Mouse (Mus musculus): Measurements from ENCODE around the gene 4931428F04Rik. TPM values are rescaled to one million over a fixed set of nuclear protein-coding genes. Genes with fewer than 3 reads are reported as not detected.

Gene 4931428F04Rik
- polyA plus RNA-seq, 2 experiments, result 9.9 to 30.1 TPM

DNA sequence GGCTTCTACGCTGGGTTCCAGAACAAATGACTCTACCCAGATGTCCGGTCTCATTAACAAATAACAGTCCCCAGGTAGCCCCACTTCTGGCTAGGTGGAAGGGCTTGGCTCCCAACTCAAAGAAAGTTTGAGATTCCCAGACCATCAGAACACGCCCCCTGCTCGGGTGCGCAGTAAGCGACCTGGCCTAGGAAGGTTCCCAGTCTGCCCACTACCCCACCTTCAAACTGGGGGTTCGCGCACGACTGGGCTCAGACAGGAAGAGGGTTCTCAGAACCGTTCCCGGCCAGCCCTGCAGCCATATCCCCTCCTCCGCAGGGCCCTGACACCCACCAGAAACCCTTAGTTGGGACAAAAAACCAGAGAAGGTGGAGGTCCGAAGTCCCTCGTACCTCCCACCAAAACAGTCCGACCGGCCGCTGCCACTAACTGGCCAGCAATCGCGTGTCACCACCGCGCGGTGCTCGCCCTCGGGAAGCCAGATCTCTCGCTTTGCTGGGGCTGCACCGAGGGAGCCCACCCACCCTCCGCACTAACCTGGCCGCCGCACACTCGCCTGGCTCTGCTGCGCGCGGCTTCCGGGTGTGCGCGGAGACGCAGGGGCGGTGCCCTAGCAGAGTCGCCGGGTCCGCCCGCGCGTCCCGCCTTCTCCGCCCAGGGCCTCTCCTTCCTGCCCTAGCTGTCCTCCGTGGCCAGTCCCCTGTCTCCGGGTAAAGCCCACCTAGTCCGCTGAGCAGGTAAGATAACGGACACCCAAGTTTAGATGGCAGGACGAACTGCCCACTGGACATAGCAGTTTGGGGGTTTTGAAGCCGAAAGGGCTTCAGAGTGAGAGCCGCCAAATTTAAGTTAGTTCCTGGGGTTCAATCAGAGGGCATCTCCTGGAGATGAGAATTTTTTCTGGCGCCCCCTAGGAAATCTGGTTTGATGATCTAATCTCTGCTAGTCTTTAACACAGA lies 25.4 kb downstream of the 4931428F04Rik start, which contains the start of the genes Tradd and Fbxl8:
Gene Tradd, minus strand, starts transcription at position 586 of the 959 bp plus-strand sequence.
Gene Fbxl8, plus strand, starts transcription at position 625 of the 959 bp plus-strand sequence.
- H3K4me2 ChIP-seq (replicated peaks; ENCODE audit: low read depth, low read length, severe bottlenecking), result peak within 1 kb of the TSS; percentile 74
- peak within 1 kb of the TSS; percentile 66 for H3K4me3 ChIP-seq (replicated peaks; ENCODE audit: low read length)
- TF ChIP-seq POLR2A (IDR thresholded peaks at IDR 0.05; ENCODE audit: borderline replicate concordance, extremely low read depth, insufficient read depth, insufficient read length), result no peak
- ATAC-seq (ENCODE audit: low FRiP score, low read depth) (peak; percentile 48), DNase-seq (ENCODE audit: low spot score) (peak; percentile 65)
- H3K36me3 ChIP-seq (ENCODE audit: control insufficient read depth, insufficient read depth, low read length), result no peaks in the 10 kb centered on the region
- no peaks in the 10 kb centered on the region; the same call in 1 of the 2 replicates for H3K9me3 ChIP-seq (ENCODE audit: control insufficient read depth, low read length)
- no peak within 1 kb of the TSS for H3K27ac ChIP-seq (replicated peaks; ENCODE audit: low read depth, low read length)
- peaks cover 24% of the 10 kb centered on the region for H3K4me1 ChIP-seq (ENCODE audit: control insufficient read depth, insufficient read depth, low read length)
- WGBS, result 3% methylated on average over 53 of the region's 54 CpGs
- peak within 1 kb of the TSS; percentile 59 for H3K9ac ChIP-seq (ENCODE audit: low read depth, low read length, severe bottlenecking)
- peaks cover 68% of the 10 kb centered on the region for H3K27me3 ChIP-seq (ENCODE audit: control insufficient read depth, insufficient read depth, low read length)

DNA sequence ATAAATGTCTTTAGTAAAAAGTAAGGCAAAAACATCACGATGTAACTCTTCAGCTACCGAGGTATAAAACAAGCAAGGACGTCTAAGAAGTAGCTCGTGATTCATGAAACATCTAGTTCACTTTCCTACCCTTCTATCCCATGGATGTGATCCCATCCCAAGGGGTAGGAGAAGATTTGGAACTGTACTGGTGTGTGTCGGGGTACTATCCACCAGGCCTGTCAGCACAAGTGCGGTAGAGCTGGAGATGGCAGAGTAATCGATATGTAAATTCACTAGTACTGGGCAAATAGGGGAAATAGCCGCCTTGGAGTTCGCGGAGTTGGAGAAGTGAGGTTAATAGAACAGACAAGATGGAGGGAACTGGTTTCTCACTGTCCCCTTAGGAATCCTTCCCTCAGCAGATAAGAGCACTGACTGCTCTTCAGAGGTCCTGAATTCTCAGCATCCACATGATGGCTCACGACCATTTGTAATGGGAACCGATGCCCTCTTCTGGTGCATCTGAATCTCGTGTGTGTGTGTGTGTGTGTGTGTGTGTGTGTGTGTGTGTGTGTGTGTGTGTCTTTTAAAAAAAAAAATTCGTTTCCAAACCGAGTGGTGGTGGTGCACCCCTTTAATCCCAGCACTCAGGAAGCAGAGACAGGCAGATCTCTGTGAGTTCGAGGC lies 26.3 kb downstream of the 4931428F04Rik start:
- no peak for TF ChIP-seq POLR2A (IDR thresholded peaks at IDR 0.05; ENCODE audit: borderline replicate concordance, extremely low read depth, insufficient read depth, insufficient read length)
- ATAC-seq (ENCODE audit: low FRiP score, low read depth) (no peak), DNase-seq (ENCODE audit: low spot score) (no peak)
- Histone ChIP-seq H3K9ac (ENCODE audit: low read depth, low read length, severe bottlenecking) (no peak overlapping the region), H3K4me2 (replicated peaks; ENCODE audit: low read depth, low read length, severe bottlenecking) (peak overlapping the region; percentile 74), H3K4me1 (ENCODE audit: control insufficient read depth, insufficient read depth, low read length) (peaks cover 23% of the 10 kb centered on the region), H3K27me3 (ENCODE audit: control insufficient read depth, insufficient read depth, low read length) (peaks cover 68% of the 10 kb centered on the region), H3K9me3 (ENCODE audit: control insufficient read depth, low read length) (no peaks in the 10 kb centered on the region; the same call in 1 of the 2 replicates), H3K4me3 (replicated peaks; ENCODE audit: low read length) (peak overlapping the region; percentile 66), H3K27ac (replicated peaks; ENCODE audit: low read depth, low read length) (no peak overlapping the region), H3K36me3 (ENCODE audit: control insufficient read depth, insufficient read depth, low read length) (no peaks in the 10 kb centered on the region)
- 44% methylated on average over 16 of the region's 16 CpGs for WGBS

DNA sequence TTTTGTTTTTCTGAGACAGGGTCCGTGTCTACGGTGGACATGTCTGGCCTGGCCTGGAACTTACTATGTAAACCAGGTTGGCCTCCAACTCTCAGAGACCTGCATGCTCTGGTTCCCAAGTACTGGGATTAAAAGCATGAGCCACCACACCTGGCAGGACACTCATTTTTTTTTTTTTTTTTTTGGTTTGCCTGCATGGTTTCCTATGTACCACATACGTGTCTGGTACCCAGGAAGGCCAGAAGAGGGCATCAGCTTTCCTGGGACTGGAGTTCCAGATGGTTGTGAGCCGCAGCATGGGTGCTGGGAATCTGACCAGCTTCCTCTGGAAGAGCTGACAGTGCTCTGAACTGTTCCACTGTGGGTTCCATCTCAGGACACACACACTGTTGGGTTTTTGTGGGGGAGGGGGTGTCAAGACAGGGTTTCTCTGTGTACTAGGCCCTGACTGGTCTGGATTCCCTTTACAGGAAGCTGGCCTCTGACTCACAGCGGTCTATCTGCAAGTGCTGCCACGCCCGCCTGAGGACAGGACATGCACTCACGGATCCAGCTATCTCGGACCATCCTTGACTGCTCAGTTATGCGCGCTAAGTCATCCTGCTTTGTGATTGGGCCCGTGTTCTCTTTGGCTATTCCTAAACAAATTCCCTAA lies 28.2 kb downstream of the 4931428F04Rik start:
- Histone ChIP-seq H3K4me2 (replicated peaks; ENCODE audit: low read depth, low read length, severe bottlenecking) (no peak overlapping the region), H3K27me3 (ENCODE audit: control insufficient read depth, insufficient read depth, low read length) (peaks cover 58% of the 10 kb centered on the region), H3K27ac (replicated peaks; ENCODE audit: low read depth, low read length) (no peak overlapping the region), H3K9ac (ENCODE audit: low read depth, low read length, severe bottlenecking) (no peak overlapping the region), H3K4me3 (replicated peaks; ENCODE audit: low read length) (no peak overlapping the region), H3K9me3 (ENCODE audit: control insufficient read depth, low read length) (no peaks in the 10 kb centered on the region; the same call in 1 of the 2 replicates), H3K4me1 (ENCODE audit: control insufficient read depth, insufficient read depth, low read length) (peaks cover 19% of the 10 kb centered on the region), H3K36me3 (ENCODE audit: control insufficient read depth, insufficient read depth, low read length) (no peaks in the 10 kb centered on the region)
- 90% methylated on average over 12 of the region's 12 CpGs for WGBS
- no peak for TF ChIP-seq POLR2A (IDR thresholded peaks at IDR 0.05; ENCODE audit: borderline replicate concordance, extremely low read depth, insufficient read depth, insufficient read length)
- DNase-seq (ENCODE audit: low spot score), result no peak
- ATAC-seq (ENCODE audit: low FRiP score, low read depth), result no peak

DNA sequence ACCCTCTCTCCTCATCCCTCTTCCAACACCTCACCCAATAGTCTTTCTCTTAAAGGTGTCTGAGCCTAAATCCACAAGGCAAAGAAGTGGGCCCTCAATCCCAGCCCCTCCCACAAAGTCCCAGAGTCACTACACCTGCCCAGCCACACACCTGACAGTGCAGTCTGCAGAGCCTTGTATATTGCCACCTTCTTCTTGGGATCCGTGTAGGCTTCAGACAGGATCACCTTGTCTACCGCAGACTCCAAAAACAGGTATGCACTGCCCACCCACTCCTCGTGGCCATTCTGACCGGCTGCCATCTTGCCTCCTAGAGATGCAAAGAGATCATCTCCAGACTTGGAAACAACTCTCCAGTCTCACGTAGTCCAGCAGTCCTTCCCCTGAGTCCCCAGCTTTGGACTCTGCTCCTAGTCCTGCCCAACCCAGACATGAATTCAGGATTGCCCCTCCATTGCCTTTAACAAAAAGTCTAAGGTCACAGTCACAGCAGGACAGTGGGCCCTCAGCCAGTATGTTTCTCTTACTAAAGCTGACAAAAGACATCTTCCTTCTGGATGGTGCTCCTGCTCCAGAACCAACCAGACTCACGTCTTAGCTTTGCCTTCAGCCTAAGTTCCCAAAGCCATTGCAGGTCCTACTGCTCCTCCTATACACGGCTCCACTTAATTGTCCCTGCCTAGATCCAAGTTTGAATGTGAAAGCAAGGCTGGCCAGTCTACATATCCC lies 29.1 kb downstream of the 4931428F04Rik start:
- no peak for TF ChIP-seq POLR2A (IDR thresholded peaks at IDR 0.05; ENCODE audit: borderline replicate concordance, extremely low read depth, insufficient read depth, insufficient read length)
- WGBS, result 64% methylated on average over 7 of the region's 7 CpGs
- no peak overlapping the region for H3K4me2 ChIP-seq (replicated peaks; ENCODE audit: low read depth, low read length, severe bottlenecking)

More for the DNA sequence above, 29.1 kb downstream of the 4931428F04Rik start:
- no peak overlapping the region for H3K9ac ChIP-seq (ENCODE audit: low read depth, low read length, severe bottlenecking)
- peaks cover 58% of the 10 kb centered on the region for H3K27me3 ChIP-seq (ENCODE audit: control insufficient read depth, insufficient read depth, low read length)
- no peak overlapping the region for H3K27ac ChIP-seq (replicated peaks; ENCODE audit: low read depth, low read length)
- ATAC-seq (ENCODE audit: low FRiP score, low read depth), result no peak
- no peaks in the 10 kb centered on the region for H3K36me3 ChIP-seq (ENCODE audit: control insufficient read depth, insufficient read depth, low read length)
- H3K4me1 ChIP-seq (ENCODE audit: control insufficient read depth, insufficient read depth, low read length), result peaks cover 21% of the 10 kb centered on the region
- DNase-seq (ENCODE audit: low spot score), result no peak
- H3K9me3 ChIP-seq (ENCODE audit: control insufficient read depth, low read length), result no peaks in the 10 kb centered on the region; the same call in 1 of the 2 replicates
- no peak overlapping the region for H3K4me3 ChIP-seq (replicated peaks; ENCODE audit: low read length)

All from limb, embryonic 14.5 days (tissue).